Mouse (Mus musculus) c-Kit-positive CD71-negative TER-119-negative erythroid progenitor cells, embryonic 14.5 days (primary cell): ENCODE measurements around the gene H2afy.
"Not testable (repeated sequence)": the region's sequence is repeated elsewhere in the genome, so short reads cannot be mapped to it uniquely, and the experiment has no call there.

Source experiments
- DNase-seq: peaks from one replicate; pipeline ENCODE4 v3.0.0-alpha.2; 2013; ENCODE audit warnings: low read depth

H2afy gene

DNA sequence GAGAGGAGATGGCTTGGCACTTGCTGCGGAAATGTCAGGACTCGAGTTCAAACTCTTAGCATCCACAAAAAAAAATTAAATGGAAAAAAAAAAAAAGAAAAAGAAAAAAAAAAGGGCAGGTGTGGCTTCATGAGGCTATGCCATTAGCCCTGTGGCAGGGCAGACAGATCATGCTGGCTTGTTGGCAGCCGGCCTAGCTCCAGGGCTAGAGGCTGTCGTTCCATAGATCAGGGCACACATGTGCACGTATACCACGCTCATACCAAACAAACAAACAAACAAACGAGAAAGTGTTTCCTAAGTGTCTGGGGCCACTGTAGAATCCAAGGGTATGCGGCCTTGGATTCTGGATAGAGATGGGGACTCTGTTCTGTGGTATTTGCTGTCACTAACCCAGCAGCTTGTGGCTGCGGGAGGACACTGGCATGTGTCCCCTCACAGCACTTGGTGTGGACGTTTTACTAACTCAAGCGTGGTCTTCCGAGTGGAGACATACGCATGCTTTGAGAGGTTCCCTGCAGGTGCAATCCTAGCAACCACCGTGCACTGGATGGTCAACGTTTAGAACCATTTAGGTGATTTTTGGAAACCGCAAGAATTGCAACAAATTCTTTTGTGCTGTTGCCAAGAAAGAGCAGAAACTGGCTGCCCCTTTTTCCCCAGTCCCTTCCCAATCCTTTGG lies 64.4 kb downstream of the H2afy start:
- DNase-seq = no peak

DNA sequence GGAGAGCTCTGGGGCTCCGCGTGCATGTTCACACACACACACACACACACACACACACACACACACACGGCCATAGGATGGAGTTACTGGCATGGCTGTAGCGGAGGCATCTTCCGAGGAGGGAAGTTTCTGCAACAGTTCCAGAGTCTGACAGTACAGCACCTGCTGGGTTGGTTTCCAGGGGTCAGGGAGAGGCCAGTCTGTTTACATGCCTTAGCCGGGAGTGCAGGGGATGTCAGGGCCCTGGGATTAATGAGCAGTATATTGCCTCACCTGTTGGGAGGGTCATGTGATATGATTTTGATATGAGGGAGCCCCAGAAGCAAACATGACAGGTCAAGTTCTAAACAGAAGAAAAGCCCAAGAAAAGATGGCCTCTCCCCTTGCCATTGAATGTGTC lies 66.5 kb downstream of the H2afy start:
- no peak for DNase-seq

DNA sequence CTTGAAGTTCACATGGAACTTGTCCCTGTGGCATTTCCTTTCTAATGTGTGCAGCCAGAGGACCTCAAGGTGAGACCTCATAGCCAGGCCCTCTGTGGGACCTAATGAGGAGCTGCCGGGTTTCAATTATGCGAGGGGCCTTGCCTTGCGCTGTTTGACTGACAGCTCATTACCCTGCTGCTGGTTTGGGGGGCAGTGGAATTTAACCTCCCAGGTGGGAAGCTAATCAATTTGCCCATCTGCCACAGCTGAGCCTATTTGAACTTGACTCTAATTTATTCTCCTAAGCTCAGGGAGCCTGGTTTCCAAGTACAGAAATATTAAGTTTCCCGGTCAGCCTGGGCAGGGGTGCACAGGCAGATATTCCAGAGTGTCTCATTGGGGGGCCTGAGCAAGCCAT lies 67.6 kb downstream of the H2afy start:
- DNase-seq = no peak

DNA sequence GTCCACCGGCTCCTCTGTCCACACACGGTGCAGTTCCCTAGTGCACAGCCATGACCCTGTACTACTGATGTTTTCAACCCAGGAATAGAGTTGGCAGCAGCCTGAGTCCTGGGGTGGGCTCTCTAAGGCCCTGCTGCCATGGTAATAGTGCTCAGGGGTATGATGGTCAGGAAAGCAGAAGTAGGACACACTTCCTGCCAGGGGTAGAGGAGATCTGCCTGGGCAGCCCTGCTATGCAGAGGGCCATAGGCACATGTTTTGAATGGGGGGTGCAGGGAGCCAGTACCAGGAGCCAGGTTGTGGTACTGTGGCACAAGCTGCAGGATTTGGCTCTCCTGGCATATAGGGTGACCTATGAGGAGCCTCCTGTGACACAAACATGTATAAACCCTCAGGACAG lies 69.3 kb downstream of the H2afy start:
- no peak for DNase-seq

DNA sequence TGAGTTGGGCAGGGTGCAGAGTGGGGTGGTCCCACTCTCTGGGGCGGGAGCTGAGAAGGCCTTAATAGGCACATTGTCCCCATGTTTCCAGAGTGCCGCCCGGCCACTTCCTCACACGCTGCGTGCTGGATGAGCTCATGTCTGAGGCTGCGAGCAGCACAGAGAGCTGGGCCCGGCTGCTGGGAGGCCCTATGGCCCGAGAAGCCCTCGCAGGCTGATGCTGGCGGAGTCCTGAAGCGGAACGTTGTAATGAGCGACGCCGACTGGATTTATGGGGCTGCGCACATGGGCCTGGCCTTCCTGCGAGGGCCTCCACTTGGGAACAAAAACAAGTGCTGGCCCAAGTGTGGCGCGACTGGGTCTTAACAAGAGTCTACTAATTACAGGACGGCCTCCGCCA lies 70.0 kb downstream of the H2afy start:
- no peak for DNase-seq

DNA sequence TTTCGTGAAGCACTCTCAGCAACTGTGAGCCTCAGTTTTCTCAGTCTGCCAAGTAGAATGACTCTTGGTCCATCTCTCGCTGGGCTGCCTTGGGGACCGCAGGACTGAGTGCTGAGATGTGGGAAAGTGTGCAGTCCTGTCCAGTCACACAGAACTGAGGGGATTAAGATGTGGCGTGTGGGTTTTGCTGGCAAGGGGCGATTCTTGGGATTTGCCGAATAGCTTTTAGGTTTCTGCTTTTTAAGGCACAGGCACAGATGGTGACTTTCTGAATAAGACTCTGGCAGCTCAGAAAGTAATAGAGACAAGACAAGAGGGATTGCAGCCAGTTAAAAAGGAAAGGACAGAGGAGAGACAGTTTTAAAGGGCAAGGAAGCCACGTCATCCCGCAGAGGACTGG lies 78.4 kb downstream of the H2afy start:
- DNase-seq = no peak

DNA sequence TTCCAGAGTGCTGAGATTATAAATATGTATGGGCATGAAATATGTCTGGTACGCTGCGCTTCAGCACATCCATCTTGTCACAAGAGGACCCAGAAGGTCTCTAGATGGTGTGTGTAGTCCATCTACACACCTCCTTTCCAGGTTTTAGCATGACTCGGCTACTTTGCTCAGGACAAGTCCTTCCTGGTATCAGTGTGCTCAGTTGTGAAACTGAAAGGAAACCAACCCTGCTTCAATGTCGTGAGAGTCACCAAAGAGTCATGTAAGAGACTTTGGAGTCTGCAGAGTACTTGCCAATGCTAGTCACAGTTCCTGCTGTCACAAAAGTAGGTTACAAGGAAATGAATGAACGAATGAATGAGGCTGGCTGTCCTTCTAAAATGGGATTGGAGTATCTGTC lies 80.4 kb downstream of the H2afy start:
- DNase-seq = no peak

DNA sequence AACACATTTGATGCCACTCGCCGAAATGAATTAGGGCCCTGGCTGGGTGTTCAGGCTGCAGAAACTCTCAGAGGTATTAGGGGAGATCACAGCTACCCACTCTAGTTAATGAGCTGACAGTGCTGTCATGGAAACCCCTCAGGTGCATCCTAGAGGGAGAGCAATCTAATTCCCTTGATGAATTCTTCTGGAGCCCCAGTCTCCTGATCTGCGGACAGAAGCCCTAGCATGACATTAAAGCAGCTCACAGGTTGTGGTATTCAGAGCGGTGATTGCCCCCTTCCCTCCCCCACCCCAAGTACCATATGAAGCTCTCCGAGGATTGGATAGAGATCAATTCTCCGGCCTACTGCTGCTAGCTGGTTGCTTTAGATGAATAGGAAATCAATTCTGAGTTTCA lies 82.1 kb downstream of the H2afy start:
- no peak for DNase-seq

DNA sequence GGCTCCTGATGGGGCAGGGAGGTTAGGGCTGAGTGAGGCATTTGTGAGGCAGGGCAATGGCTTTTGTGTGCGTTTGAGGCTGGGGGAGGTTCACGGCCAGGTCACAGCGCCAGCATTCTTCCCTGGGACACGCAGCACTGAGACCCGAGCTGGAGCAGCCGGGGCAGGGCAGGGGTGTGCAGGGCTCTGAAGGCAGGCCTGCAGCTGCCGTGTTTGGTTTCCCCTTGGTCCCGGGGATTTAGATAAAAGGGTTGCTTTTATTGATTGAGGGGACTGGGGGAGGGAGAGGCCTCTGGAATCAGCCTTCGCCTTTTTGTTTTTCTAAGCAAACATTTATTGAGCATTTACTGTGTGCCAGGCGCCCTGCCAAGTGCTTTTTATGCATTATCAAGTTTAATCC lies 83.4 kb downstream of the H2afy start:
- DNase-seq = no peak

DNA sequence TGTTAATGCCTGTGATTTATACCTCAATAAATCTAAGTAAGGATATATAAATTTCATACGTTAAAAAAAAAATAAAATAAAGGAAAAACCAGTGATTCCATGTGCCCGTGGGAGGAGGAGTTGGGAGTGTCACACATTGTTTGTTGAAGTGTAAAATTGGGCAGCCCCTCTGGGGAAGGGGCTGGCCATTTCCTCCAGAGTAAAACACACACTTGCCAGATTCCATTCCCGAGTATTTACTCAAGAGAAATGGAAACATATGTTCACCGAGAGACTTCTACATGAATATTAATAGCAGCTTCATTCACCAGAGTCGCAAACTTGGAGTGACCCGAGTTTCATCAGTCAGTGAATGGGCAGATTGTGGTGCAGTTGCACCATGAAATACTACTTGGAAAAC lies 85.9 kb downstream of the H2afy start:
- DNase-seq = no peak

DNA sequence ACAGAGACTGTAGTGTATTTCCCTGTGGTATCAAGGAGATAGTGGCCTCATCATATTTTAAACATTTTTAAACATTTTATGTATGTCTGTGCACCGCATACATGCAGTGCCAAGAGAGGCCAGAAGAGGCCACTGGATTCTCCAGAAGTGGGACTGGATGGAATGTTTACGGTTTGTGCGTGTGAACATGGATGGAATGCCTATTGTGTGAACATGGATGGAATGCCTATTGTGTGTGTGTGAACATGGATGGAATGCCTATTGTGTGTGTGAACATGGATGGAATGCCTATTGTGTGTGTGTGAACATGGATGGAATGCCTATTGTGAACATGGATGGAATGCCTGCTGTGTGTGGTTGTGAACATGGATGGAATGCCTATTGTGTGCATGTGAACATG lies 93.9 kb downstream of the H2afy start:
- DNase-seq = no peak

DNA sequence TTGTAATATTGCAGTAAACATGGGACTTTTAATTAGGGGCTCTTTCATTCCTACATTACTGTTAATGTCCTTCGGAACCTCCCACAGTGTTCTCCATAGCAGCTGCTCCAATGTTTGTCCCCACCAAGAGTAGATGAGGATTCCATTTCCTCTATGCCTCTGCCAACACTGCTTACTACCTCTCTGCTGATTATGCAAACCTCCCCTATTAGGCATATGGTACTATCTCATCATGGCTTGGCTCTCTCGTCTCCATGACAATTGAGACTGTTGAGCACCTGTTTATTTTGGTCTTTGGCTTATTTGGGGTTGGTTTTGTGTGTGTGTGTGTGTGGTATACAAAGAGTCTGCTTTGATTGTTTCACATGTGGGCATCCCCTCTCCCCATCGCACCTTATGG lies 95.5 kb downstream of the H2afy start:
- DNase-seq = no peak

DNA sequence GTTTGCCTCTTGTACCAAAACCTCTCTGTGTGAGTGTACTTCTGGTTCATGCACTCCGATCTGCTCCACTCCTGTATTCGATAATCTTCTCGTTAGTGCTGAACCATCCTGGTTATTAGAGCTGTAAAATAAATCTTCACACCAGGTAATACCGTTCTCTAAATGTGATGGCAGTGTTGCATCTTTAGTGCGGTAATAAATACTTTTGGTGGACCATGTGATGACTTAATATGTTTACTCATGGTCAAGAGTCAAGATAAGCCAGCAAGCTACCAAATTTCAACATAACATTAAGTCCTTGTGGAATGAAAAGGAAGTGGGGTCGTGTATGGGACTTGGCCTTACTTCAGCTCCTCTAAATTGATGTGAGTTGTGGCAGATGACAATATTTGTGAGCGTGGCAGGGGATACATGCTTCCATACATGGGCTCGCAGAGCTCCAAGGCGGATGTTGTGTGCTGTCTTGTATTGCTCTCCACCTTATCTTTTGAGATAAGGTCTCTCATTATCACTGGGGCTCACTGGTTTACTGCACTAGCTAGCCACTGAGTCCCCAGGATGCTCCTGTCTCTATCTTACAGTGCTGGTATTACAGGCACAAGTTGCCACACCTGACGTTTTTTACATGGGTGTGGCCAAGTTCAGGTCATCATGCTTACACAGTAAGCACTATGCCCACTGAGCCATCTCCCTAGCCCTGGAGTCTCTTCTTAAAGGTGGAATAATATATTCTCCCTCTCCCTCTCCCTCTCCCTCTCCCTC lies 96.4 kb downstream of the H2afy start:
- no peak for DNase-seq

DNA sequence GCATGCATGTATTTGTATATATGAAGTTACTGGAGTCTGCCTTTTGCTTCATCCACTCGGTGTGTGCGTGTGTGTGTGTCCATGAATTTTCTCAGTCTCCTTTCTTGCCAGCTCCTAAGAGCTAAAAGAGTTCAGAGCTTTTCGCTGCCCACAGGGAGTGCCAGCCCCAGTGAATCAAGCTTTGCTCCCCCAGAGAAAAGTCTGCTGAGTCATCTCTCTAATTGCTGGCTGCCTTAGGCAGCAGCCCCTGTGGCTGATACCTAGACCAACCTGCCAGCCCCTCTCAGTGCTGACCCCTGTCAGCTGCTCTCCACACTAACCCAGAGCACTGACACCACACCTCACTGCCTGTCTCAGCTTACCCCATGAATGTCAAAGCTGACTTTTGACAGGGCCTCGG lies 107.2 kb downstream of the H2afy start:
- no peak for DNase-seq

DNA sequence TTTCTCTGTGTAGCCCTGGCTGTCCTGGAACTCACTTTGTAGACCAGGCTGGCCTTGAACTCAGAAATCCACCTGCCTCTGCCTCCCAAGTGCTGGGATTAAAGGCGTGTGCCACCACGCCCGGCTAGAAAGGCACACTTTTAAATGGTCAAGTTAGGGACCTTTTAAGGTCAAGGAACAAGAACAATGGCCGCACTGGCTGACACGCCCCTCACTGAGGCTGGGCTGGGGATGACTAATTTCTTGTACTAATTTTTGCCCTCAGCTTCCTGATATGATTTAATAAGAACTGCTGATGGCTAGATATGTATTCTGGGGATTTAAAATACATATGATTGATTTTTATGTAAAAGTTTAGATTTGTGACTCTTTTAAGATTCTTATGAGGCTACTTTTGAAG lies 108.2 kb downstream of the H2afy start:
- not testable (repeated sequence) for DNase-seq

DNA sequence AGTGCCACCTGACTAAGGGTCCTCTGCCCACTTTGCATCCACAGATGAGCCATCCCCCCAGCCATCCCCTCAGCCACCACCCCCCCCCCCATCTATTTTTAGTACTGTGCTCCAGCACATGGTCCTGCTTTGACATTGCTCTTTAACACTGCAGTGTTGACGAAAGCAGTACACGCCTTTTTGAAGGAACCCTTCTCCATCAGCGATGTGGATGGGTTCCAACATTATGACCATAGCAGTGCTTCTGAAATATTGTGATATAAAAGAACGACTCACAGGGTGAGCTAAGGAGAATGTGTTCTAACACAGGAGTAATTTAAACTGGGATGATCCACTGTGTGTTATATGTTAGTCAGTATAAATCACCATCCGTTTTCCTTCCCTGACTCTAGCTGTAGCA lies 109.5 kb downstream of the H2afy start:
- no peak for DNase-seq

DNA sequence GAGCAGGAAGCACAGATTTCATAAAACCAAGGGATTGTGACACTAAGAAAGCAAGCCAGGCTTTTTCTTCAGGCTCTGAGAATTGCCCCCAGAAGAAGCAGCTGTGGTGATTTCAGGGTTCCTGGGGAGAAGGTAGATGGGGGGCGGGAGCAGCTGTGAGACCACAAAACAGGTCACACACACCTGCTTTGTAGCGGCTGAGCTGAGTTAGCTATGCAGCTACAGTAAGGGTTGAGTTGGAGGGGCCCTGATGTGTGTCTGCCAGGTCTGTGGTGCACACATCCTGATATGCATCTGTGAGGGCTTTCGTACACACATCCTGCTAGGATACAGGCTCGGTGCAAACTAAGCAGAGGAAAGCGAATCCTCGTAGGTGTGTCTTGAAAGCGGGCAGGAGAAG lies 110.1 kb downstream of the H2afy start:
- DNase-seq = no peak

DNA sequence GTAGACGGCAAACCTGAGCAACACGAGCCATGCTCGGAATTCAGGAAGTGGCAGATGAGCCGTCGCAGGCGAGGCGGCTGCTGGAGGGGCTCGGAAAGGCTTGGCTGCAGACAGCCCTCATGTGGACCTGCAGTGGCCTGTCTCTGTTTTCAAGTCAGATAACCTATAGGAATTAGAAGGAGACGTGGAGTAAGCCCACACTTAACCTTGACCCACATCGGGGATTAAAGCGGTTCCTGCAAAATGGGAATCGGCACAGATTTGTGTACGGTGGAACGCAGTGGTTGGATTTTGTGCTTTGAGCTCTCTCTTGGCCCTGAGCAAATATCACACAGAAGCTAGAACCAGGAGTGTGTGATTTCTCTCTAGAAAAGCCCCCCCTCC lies 111.1 kb downstream of the H2afy start:
- no peak for DNase-seq

DNA sequence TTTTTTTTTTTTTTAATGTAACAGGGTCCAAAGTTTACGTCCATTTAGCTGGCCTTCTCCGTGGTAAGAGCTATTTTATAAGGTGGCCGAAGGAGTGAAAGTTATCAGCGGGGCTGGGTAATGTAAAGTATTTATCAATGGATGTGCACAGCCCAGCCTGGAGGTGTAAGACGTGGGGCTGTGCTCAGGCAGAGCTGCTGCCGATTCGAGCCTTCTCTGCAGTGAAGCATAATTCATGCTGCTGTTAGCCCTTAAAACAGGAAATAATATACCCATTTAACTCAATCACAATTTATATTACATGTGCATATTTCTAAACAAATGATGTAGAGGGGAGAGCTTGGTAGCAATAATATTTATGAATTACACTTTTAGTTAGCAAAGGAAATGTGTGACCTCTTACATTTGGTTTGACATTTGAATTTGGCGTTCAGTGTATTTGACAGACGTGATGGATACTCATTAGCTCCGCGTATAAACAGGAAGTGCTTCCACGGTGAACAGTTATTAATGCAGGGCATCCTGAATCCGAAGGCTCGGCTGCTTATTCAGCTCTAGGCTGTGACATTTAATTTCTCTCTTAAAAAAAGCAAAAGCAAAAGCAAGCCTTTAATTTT lies 111.6 kb downstream of the H2afy start:
- no peak for DNase-seq
